Mouse (Mus musculus) megakaryocyte, adult 5-6 weeks (primary cell): ENCODE measurements around the gene Ctrb1. TPM values are rescaled to one million over a fixed set of nuclear protein-coding genes. Genes with fewer than 3 reads are reported as not detected.

Experiments used
- ATAC-seq: 2 replicates; pipeline ENCODE4 v1.8.0; 2016; ENCODE audit warnings: mild to moderate bottlenecking, inconsistent platforms; ENCODE audit not compliant: poor library complexity, severe bottlenecking
- total RNA-seq, 2 experiments: library from RNA; stranded (forward) in 1 of 2; stranded (reverse) in 1 of 2; fragments of 153-499, 151-499 nt in 1 of 2; fragments of 221-1000, 200-1000 nt in 1 of 2; gene quantifications; 2 replicates each; pipeline versions ENCODE4 v1.2.3 to v1.2.4; 2015 to 2017

The Ctrb1 gene
- total RNA-seq, 2 experiments from 2014 or later: not detected

DNA sequence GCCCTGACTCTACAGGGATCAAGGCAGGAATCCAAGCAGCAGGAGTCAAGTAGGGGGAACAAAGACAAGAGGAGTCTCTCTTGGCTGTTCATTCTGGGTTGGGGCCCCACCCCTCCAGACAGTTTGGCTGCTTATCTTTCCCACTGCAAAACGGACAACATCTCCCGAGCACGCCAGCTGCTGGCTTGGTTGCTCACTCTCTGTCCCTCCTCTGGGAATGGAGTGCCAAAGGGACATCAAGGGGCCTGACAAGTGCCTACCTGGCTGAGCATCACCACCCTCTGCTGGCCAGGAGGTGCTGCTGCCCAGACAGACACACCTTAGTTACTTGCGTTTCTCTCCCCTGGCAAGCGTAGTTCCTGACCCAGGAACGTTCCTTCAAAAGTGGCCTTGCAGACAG is 27.1 kb upstream of the Ctrb1 start:
- ATAC-seq: no peak

DNA sequence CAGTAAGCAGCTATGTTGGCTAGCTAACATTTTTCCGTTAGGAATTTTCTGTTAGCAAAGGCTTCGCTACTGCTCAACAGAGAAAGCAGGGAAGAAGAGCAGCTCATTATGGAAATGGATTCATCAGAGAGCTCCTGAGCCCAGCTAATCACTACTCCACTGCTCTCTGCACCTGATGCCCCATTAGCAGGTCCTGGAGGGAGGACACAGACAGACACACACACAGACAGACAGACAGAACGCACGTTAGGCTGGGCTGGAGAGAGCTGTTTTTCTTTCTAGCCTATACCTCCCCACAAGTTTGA is 26.6 kb upstream of the Ctrb1 start:
- ATAC-seq: no peak

DNA sequence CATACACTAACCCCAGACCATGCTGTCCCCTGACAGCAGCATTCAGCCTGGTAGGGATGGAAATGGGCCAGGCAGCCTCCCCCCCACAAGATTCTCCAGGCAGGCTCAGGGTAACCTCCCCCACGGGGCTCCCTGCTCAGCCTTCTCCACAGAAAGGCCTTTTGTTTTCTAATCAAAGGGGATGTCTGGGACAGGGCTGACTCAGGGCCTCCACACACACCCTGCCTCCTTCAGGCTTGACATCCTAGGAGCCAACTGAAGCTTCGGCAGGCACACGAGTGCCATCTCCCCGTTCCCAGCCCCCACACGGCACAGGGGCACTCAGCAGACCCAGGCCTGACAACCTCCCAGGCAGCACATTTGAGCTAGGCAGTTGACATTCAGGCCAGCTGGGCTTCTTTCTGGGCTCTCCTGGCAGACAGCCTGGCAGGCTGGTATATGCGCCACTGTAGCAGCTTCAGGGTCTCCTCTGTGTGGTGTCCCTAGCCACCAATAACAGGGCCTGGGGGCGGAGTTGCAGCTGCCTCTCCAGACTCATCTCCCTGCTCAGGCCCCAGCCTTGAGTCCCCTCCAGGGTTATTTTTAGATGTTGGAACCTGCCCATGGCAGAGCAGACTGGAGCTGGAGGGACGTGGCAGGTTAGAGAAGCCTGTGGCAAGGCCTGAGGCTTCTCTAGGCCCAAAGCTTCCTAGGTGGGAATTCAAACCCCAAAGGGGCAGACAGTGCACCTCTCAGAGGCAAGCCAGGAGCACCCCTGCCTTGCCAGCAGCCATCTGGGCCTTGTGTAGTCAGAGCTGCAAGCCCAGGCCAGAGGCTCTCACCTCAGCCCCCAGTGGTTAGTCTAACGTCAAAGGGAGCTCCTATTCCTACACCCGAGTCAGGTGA is 26.0 kb upstream of the Ctrb1 start:
- no peak for ATAC-seq

DNA sequence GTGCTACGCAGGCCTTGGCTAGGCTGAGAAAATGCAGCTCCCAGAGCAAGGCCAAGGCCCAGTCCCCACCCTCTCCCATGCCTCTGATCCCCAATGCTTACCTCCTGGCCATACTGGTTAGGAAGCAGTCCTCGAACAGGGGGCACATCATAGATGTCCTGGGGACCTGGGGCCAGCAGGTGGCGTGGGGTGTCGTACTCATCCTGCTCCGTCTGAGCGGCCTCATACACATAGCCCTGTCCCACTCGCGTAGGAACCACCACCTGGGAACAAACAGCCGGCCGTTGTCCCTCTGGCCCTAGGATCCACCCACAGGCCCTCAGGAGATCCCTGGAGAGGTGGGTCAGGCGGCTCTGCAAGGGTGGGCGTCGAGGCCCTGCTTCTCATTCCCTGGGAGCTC is 24.7 kb upstream of the Ctrb1 start:
- no peak for ATAC-seq

DNA sequence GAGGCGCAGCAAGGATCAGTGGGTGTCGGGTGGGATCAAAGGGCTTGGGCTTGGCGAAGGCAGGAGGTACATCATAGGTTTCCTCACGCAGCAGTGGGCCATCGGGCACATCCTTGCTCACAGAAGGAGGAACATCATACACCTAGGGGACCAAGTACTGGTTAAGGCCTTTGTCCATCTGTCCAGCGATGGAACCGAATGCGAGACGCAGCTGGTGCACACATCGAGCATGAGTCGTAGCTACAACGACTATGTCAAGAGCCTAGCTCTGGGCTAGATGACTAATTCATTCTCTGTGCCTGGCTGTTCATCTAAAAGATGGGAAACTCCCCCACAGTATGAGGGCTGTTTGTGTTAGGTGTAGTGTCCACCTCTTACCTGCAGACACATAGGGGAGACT is 23.5 kb upstream of the Ctrb1 start:
- ATAC-seq: no peak

DNA sequence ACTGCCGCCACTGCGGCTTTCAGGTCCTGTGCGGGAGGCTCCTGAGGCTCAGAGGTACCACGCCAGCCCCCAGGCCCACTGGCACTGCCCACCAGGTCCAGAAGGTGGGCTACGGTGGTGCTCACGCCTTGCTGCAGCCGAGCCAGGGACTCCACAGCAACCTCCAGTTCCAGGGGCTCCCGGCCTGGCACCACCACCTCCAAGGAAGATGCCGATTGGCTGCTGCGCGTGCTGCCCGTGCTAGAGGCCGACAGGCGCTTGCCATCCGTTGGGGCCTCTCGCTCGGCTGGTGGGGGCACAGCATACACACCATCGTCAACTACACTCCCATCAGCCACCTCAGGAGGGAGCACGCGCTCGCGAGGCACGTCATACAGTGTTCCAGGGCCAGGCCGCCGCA is 23.0 kb upstream of the Ctrb1 start:
- no peak for ATAC-seq

DNA sequence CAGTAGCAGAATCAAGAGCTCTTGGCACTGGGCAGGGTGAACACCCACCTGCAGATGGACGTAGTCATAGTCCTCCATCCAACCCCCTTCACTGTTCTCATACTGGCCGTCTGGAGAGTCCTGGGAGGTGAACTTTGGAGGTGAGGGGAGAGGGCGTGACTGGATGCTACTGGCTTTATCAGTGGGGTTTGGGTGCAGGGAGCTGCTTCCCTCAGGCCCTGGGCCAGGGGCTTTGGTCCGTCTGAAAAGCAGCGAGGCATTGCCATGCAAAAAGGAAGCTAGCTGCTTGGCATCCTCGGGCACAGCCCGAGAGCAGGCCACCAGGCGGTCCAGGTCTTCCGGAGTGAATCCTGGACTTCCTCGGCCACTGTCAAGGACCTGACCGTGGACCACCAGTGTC is 22.5 kb upstream of the Ctrb1 start:
- no peak for ATAC-seq

DNA sequence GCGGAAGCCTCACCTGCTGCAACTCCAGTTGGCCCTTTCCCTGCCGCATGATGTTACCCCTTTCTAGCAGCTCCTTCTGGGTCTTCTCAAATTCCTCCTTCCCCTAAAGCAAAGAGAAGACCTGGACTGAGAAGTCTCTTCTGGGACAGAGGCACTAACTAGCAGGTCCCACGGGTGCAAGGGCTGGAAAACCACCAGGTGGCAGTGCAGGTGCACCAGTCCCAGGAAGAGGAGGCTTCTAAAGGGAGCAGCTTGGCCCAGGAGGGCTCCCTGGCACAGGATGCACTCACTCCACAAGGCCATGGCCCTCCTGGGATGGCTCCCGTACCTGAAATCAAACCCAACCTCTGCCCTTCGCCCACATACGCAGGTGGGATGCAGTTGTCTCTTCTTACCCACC is 21.8 kb upstream of the Ctrb1 start:
- ATAC-seq: peak; percentile 61

DNA sequence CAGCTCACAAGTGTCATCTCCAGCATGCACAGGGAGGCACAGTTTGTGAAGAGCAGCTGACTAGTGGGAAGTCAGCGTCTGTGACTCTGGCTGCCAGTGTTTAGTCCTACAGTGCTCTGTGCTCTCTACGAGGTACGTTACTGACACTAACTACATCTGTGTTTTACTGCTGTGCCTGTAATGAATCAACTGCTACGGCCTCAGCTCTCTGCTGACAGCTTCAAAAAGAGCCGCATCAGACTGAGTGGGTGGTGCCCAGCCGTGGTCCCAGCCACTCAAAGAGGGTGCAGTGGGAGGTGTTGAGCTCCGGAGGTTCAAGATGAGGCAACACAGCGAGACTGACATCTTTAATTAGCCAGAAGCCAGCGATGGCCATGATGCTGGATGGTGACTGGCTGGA is 21.3 kb upstream of the Ctrb1 start:
- no peak for ATAC-seq

DNA sequence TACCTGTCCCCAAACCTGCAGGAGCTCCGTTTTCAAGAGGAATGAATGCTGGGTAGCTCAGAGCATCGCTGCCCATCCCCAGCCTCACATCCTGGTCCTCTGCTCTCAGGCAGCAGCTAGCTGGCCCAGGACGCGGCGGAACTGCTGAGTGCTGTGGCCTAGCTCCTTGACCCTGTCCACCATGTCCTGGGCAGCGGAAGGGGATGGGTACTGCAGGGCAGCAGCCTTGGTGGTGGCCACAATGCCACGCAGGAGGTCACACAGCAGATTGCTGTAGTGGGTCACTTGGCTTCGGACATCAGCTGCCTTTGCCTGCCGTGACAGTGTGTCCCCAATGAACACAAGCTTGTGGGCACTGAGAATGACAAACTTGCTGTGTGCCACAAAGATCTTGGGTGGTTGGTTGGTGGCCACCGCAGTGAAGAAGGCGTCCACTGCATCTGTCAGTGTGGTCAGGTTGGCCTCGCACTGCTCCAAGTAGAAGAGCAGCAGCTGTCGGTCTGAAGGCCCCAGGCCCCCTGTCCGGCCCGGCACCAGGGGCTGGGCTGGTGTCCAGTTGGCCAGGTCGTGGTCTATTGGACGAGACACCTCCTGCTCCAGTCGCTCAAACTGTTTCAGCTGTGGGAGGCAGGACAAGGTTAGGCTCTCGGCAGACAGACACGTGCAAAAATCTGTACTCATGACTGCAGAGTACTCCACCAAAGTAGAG is 20.1 kb upstream of the Ctrb1 start:
- no peak for ATAC-seq

DNA sequence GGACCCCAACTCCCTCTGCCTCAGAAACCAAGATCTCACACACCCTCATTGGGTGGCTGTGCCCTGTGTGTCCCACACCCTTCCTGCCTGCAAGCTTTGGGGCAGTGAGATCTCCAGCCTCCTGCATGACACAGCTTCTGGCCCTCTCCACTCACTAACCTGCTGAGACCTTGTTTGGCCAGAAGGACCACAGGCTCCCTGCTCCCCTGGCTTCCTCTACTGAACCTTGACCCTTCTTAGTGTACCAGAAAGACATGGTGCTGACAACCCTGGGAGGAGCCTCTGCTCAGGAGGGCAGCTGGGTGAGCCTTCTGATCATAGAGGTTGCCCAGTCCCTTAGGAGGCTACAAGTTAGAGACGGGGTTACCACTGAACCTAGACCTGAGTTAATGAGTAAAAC is 18.4 kb upstream of the Ctrb1 start:
- no peak for ATAC-seq

DNA sequence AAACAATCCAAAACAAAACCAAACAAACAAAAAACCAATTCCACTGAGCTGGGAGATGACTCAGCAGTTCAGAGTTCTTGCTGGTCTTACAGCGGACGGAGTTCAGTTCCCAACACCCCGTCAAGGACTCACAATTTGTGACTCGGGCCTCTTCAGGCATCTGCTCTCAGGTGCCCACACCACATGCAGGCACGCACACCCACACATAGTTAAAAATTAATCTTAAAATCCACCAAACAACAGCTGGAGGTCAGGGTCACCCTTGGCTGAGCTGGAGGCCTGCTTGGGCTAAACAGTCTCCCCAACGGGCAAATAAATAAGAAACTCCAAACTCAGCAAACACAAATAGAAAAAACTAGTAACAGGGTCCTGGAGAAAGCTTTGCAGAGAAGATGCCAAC is 17.5 kb upstream of the Ctrb1 start:
- ATAC-seq: no peak

DNA sequence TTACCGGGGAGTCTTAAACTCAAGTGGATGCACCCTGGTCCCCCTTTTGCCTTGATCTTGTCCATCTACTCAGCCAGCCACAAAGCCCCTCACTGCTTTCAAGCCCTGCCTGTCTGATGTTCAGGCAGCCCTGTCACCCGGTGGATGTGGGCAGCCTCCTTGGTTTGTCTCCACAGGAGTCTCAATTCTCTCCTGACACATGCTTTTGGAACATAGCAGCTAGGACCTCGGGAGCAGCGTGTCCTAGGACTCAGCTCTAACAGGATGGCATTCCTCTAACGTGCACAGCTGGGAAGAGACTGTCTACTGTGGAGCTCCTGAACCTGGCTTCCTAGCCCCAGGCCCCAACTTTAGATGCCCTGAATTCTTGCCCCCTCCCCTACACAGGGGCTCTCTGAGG is 14.9 kb upstream of the Ctrb1 start:
- no peak for ATAC-seq

DNA sequence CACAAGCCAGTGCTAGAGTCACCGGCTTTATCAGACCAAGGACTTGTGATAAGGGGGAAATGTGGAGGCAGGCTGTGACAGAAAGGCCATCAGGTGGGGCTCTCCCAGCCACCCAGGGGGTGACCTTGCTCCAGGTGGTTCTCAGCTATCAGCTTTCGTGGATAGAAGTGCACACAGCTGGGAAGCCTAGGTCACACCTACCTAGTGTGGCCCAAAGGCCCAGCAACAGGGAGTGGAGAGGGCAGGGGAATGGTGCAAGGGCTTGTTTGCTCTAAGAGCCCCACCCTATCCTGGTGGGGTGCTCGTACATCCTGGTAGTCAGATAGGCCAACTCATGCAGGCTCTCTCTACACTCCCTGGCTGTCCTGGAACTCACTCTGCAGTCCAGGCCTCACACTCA is 14.4 kb upstream of the Ctrb1 start:
- ATAC-seq: no peak

DNA sequence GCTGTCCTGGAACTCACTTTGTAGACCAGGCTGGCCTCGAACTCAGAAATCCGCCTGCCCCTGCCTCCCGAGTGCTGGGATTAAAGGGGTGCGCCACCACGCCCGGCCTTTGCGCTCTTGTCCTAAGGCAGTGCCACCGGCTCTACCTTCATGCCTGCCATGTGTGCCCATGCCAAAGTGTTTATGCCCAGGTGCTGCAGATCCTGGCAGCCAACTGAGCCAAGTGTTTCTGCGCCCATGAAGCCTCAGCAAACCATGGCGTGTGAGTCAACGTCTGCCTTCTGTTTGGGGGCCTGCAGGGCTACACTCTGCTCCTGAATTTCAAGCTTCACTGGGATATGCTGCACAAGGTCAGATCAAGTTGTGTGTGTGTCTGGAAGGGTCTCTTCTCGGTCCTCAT is 13.8 kb upstream of the Ctrb1 start:
- no peak for ATAC-seq

DNA sequence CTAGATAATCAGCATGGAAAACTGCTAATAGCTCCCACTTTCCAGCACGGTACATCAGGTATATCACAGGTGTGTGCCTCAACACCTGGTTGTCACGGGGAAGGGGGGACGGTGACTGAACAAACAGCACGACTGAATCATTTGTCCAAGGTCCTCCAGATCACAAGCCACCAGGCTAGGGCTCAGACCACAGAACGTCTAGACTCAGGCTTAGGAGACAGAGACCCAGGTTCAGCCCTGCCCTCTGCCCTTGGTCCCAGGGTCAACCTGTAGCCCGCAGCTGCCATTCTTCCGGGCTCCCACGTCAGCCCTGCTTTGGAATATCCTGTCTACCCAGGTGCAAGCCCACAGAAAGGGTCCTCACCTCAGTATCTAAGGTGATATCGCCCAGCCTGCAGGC is 10.6 kb upstream of the Ctrb1 start:
- ATAC-seq: no peak

DNA sequence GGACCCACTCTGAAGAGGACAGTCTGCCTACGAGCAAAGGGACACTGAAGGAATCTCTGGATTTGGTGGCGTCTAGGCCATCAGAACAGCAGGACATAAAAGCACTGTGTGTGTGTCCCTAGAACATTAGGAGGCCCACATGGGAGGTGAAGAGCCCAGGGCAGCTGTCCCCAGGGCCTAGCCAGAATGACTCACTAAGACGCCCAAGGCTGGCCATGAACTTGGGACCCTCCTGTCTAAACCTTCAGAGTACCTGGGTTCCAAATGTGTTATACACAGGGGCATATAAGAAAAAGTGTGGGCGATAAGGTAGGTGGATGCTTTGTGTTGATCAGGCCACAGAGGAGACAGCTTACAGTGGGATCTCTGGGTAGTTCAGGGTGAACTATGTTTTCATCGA is 9.9 kb upstream of the Ctrb1 start:
- ATAC-seq: no peak

DNA sequence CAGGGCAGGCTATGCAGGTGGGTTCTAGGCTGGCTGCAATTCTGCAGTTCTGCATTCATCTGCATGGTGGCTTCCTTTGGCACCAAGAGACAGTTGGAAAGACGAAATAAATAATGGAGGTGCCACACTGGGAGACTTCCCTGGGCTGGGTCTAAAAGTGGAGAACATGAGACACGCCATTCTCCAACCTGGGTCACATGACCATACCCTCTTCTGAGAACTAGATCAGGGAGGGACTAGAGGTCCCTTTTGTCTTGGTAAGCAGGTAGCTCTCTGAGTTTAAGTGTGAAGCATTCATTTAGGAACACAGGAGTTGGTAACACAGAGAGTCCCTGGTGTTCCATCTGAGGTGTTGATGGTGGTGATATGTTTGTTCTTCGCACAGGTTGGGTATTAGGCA is 9.4 kb upstream of the Ctrb1 start:
- no peak for ATAC-seq

DNA sequence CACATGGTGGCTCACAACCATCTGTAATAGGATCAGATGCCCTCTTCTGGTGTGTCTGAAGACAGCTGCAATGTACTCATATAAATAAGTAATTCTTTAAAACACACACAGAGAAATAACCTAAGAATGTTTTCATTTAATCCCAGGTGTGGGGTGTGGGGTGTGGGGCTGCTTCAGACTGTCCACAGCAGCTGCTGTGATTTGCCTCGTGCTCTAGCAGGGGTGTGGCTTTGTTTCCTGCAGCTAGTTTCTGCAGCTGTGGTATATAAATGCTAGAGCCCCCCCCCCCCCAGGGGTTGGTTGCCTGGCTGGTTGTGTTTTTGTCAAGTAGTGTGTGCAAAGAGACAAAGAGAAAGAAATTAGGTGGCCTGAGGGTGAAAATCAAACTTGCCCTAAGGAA is 8.2 kb upstream of the Ctrb1 start:
- ATAC-seq: no peak

DNA sequence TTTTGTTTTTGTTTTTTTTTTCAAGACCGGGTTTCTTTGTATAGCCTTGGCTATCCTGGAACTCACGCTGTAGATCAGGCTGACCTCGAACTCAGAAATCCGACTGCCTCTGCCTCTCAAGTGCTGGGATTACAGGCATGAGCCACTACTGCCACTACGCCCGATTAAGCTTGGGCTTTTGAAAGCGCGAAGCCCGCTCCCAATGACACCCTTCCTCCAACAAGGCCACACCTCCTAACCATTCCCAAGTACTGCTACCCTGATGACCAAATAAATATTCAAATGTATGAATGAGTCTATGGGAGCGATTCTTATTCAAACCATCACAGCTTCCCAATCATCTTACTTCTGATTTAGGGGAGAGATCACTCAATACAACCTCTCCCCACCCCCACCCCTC is 6.8 kb upstream of the Ctrb1 start:
- no peak for ATAC-seq

DNA sequence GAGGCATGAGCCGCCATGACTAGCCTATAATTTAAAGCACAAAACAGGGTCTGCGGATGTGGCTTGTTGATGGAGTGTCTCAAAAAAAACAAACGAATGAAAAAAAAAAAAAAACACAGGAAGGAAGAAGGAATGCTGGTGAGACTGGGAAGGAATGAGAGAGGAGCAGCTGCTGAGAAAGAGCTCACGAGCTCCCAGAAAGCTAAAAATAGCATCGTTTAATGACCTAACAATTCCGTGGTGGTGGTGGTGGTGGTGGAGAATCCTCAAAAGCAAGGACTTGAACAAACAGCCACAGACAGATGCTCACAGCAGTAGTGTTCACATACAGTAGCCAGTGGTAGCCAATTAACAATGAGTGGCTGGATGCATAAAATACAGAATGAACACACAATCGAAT is 4.6 kb upstream of the Ctrb1 start:
- ATAC-seq: no peak

DNA sequence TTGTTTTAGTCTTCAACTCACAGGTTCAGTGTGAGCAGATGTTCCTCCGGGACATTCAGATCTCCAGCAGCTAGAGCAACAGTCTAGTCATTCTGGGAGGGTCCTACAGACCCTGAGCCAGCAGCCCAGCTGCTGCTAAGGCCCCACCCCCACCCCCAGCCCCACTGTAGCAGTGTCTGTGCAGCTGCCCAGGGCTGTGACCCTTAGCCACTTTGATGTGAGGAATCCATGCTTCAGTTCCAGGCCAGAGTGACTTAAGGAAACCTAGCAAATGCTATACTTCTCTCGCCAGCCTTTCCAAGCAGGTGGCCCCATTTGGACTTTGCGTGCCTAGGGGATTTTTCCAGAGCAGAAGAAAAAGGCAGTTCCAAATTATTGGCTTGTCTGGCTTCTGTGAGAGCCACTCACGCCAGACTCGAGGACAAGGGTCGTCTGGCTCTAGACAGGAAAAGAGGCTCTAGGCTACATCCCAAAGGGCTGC is 2.5 kb upstream of the Ctrb1 start:
- no peak for ATAC-seq

DNA sequence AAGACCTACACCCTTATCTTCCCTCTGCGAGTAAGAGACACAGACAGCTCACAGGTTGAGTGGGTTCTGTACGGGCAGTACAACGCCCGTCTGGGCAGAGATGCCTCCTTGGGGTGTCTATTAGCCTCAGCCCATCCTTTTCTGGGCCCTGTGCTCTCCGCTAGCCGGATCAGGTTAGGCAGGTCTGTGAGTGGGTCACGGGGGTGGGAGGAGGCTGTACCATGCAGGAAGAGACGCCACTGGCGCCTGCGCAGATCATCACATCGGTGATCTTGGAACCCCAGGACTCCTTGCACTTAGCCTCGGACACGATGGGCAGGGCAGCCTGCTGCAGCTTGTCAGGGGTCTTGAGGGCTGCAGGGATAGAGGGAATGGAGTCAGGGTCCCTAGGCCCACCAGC is 3.9 kb downstream of the Ctrb1 start:
- no peak for ATAC-seq
